Mouse (Mus musculus): ENCODE data around the gene Psmb10. TPM values are rescaled to one million over a fixed set of nuclear protein-coding genes. Genes with fewer than 3 reads are reported as not detected.

The Psmb10 gene
- polyA plus RNA-seq, 1 experiment from 2014 or later, result 61.7 TPM

GRCm38 (mm10) chr8:105964506-105965265 is 26.4 kb upstream of the Psmb10 start:
- DNase-seq (ENCODE audit: low read depth, low spot score) (no peak), ATAC-seq (no peak)
- ChIA-PET POLR2A (interaction anchor here (0.6 to 0.7 kb wide), 3 partner anchors 19 to 521 kb away, joined by 3 to 4 read pairs (median 3); no protein-coding TSS in a partner anchor), CTCF (interaction anchor here (0.6 to 0.8 kb wide), 2 partner anchors 26 to 177 kb away, joined by 3 read pairs; no protein-coding TSS in a partner anchor)
- no peak for TF ChIP-seq CTCF (IDR thresholded peaks at IDR 0.05)
- in situ Hi-C loops (cut with MboI; ENCODE audit: low pct_unique_long_range_greater_than_20kb), result no loop called here
- no peaks in the 10 kb centered on the region for H3K27me3 ChIP-seq

DNA sequence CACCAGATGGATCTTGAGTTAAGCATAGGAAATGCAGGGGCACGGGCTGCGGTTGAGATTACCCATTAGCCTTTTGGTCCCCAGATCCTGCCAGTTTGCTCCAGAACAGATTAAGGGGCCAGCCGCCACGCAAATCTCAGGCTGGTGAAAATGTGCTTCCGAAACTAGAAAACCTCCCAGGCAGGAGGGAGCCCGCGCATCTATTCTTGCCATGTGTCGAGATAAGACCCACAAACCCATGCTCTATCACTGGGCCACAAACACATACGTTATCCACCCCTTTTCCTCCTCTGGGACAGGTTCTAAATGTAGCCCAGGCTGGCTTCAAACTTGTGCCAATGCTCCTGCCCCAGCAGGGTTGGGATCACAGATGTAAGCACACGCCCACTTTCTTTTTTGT is 23.3 kb upstream of the Psmb10 start:
- no peaks in the 10 kb centered on the region for H3K27me3 ChIP-seq
- TF ChIP-seq CTCF (IDR thresholded peaks at IDR 0.05), result no peak
- DNase-seq (ENCODE audit: low read depth, low spot score), result no peak
- CTCF ChIA-PET, result no interaction called here
- POLR2A ChIA-PET, result no interaction called here
- no peak for ATAC-seq
- in situ Hi-C loops (cut with MboI; ENCODE audit: low pct_unique_long_range_greater_than_20kb), result no loop called here

DNA sequence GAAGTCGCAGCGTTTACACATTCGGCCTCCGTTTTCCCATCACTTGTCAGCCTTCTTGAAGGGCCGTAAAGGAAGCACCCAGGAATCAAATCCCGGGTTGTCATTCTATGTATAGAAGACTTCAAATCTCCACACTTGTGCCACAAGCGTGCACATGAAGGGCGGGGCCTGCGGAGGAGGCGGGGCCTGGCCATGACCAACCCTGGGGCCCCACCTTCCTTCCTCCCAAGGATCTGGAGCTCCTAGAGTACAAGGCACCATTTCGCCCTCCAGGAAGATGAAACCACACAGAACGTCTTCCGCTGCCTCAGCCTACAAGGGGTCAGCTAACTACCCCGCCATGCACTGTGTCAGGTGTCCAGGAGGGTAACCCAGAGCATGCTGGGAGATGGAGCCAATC is 22.9 kb upstream of the Psmb10 start:
- no peak for TF ChIP-seq CTCF (IDR thresholded peaks at IDR 0.05)
- ATAC-seq (no peak), DNase-seq (ENCODE audit: low read depth, low spot score) (no peak)
- CTCF ChIA-PET, result no interaction called here
- in situ Hi-C loops (cut with MboI; ENCODE audit: low pct_unique_long_range_greater_than_20kb), result no loop called here
- no peaks in the 10 kb centered on the region for H3K27me3 ChIP-seq
- POLR2A ChIA-PET, result no interaction called here

DNA sequence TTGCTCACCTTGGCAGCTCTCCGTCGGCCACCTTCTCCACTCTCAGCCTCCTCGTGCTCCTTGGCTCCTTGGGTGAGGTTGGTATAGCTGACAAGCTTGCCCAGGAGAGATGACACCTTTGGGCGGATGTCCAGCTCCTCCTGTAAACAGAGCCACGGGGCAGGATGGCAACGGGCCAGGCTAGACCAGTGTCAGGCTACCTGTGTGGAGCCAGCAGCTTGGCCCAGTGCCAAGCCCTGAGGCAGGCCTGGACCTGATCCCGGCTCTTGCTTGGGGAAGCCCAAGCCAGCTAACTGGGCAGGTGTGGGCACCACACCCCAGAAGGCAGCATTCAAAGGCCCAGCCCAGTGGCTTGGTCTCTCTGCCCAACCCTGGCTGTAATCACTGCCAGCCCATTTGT is 21.1 kb upstream of the Psmb10 start:
- ATAC-seq (no peak), DNase-seq (ENCODE audit: low read depth, low spot score) (no peak)
- in situ Hi-C loops (cut with MboI; ENCODE audit: low pct_unique_long_range_greater_than_20kb), result no loop called here
- no peak for TF ChIP-seq CTCF (IDR thresholded peaks at IDR 0.05)
- ChIA-PET CTCF (interaction anchor here (0.9 to 1.9 kb wide), 3 partner anchors 8 to 29 kb away, joined by 3 to 6 read pairs (median 6); partner anchors contain the start of gene Psmb10), POLR2A (interaction anchor here (0.7 kb wide), 1 partner anchor 20 kb away, joined by 3 read pairs; no protein-coding TSS in a partner anchor)
- H3K27me3 ChIP-seq, result no peaks in the 10 kb centered on the region

- POLR2A ChIA-PET, result interaction anchor here (0.5 to 1.1 kb wide), 4 partner anchors 9 to 249 kb away, joined by 3 to 4 read pairs (median 3); no protein-coding TSS in a partner anchor
- in situ Hi-C loops (cut with MboI; ENCODE audit: low pct_unique_long_range_greater_than_20kb), result no loop called here
- CTCF ChIA-PET, result interaction anchor here (1.0 to 1.9 kb wide), 3 partner anchors 9 to 243 kb away, joined by 3 to 6 read pairs (median 6); no protein-coding TSS in a partner anchor
- no peak for DNase-seq (ENCODE audit: low read depth, low spot score)
- peak; percentile 51 for ATAC-seq
- no peak for TF ChIP-seq CTCF (IDR thresholded peaks at IDR 0.05)
- H3K27me3 ChIP-seq, result no peaks in the 10 kb centered on the region
Measured at GRCm38 (mm10) chr8:105957813-105958212, 19.6 kb upstream of the Psmb10 start.

- CTCF ChIA-PET, result interaction anchor here (1.2 kb wide), 1 partner anchor 27 kb away, joined by 4 read pairs; no protein-coding TSS in a partner anchor
- POLR2A ChIA-PET, result no interaction called here
- TF ChIP-seq CTCF (IDR thresholded peaks at IDR 0.05), result no peak
- H3K27me3 ChIP-seq, result no peaks in the 10 kb centered on the region
- DNase-seq (ENCODE audit: low read depth, low spot score), result no peak
- ATAC-seq, result no peak
- in situ Hi-C loops (cut with MboI; ENCODE audit: low pct_unique_long_range_greater_than_20kb), result no loop called here
Measured at GRCm38 (mm10) chr8:105956556-105956955, 18.3 kb upstream of the Psmb10 start.

DNA sequence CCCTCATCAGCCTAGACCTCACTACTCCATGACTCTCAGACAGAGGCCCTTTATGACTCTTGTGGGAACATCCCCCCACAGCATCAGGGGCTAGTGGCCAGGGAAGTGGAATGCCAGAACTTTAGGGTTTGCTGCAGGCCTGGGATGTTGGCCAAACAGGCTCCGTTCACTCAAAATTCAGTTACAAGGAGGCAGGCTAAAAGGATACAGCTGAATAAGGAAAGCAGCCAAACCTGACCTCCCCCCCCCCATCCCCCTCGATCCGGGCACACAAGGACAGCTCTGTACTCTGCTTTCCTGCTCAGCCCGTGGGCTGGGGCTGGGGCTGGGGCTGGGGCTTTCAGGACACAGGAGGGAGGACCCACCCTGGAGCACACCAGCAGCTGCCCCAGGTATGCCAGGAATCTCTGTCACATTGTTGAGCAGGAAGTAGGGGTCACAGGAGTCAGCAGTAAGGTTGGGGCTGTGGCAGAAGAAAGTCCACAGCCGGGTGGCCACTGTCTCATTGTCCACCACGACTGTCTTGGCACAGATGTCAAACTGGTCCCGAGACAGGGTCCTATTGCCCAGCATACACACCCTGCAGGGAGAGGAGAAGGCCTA is 12.9 kb upstream of the Psmb10 start:
- POLR2A ChIA-PET, result no interaction called here
- in situ Hi-C loops (cut with MboI; ENCODE audit: low pct_unique_long_range_greater_than_20kb), result no loop called here
- ATAC-seq (no peak), DNase-seq (ENCODE audit: low read depth, low spot score) (no peak)
- TF ChIP-seq CTCF (IDR thresholded peaks at IDR 0.05), result no peak
- CTCF ChIA-PET, result no interaction called here
- no peaks in the 10 kb centered on the region for H3K27me3 ChIP-seq

- in situ Hi-C loops (cut with MboI; ENCODE audit: low pct_unique_long_range_greater_than_20kb), result no loop called here
- TF ChIP-seq CTCF (IDR thresholded peaks at IDR 0.05), result no peak
- no peak for ATAC-seq
- DNase-seq (ENCODE audit: low read depth, low spot score), result no peak
- CTCF ChIA-PET, result interaction anchor here (1.4 kb wide), 1 partner anchor 19 kb away, joined by 3 read pairs; no protein-coding TSS in a partner anchor
- no peaks in the 10 kb centered on the region for H3K27me3 ChIP-seq
- POLR2A ChIA-PET, result no interaction called here
Measured at GRCm38 (mm10) chr8:105949350-105949749, 11.1 kb upstream of the Psmb10 start.

GRCm38 (mm10) chr8:105943321-105943739 is 5.1 kb upstream of the Psmb10 start, which contains the start of gene Lcat:
TSS of gene Lcat (minus strand) at chr8:105943382.
- in situ Hi-C loops (cut with MboI; ENCODE audit: low pct_unique_long_range_greater_than_20kb), result no loop called here
- ChIA-PET CTCF (interaction anchor here (1.3 kb wide), 1 partner anchor 12 kb away, joined by 4 read pairs; no protein-coding TSS in a partner anchor), POLR2A (no interaction called here)
- ATAC-seq, result no peak
- no peak for DNase-seq (ENCODE audit: low read depth, low spot score)
- no peaks in the 10 kb centered on the region for H3K27me3 ChIP-seq
- no peak for TF ChIP-seq CTCF (IDR thresholded peaks at IDR 0.05)

GRCm38 (mm10) chr8:105942542-105942941 is 4.3 kb upstream of the Psmb10 start:
- in situ Hi-C loops (cut with MboI; ENCODE audit: low pct_unique_long_range_greater_than_20kb), result no loop called here
- ChIA-PET CTCF (interaction anchor here (1.3 kb wide), 1 partner anchor 13 kb away, joined by 4 read pairs; no protein-coding TSS in a partner anchor), POLR2A (no interaction called here)
- TF ChIP-seq CTCF (IDR thresholded peaks at IDR 0.05), result no peak
- no peak for DNase-seq (ENCODE audit: low read depth, low spot score)
- no peak for ATAC-seq
- no peaks in the 10 kb centered on the region for H3K27me3 ChIP-seq

- DNase-seq (ENCODE audit: low read depth, low spot score), result no peak
- ChIA-PET POLR2A (no interaction called here), CTCF (interaction anchor here (1.3 kb wide), 1 partner anchor 13 kb away, joined by 4 read pairs; no protein-coding TSS in a partner anchor)
- H3K27me3 ChIP-seq, result no peaks in the 10 kb centered on the region
- in situ Hi-C loops (cut with MboI; ENCODE audit: low pct_unique_long_range_greater_than_20kb), result no loop called here
- no peak for ATAC-seq
- no peak for TF ChIP-seq CTCF (IDR thresholded peaks at IDR 0.05)
Measured at GRCm38 (mm10) chr8:105942026-105942425, 3.8 kb upstream of the Psmb10 start.

Measured in Patski (cell line).